Mouse (Mus musculus) hindbrain, postnatal 0 days (tissue): ENCODE data around the gene Rnls. TPM values are rescaled to one million over a fixed set of nuclear protein-coding genes. Genes with fewer than 3 reads are reported as not detected.
A peak's percentile ranks its signal among the peaks of the same experiment; 100 is the strongest.

Experiments used
- ATAC-seq: fragments of 200-750 bp; cut with Nextera tagmentation; 2 replicates; pipeline ENCODE4 v1.8.0; 2017; ENCODE audit warnings: mild to moderate bottlenecking, moderate TSS enrichment, moderate library complexity
- DNase-seq: peaks from one replicate; pipeline ENCODE4 v3.0.0-alpha.2; 2015; ENCODE audit warnings: low spot score
- H3K27ac ChIP-seq: fragments of 300-500 bp; sonication (generic); 2 replicates; pipeline ENCODE4 v1.5.1; 2014; ENCODE audit warnings: mild to moderate bottlenecking
- H3K27me3 ChIP-seq: fragments of 300-500 bp; sonication (generic); 2 replicates; pipeline ENCODE4 v1.6.1; 2014; ENCODE audit warnings: low read length, mixed read lengths; ENCODE audit not compliant: insufficient read depth
- H3K36me3 ChIP-seq: fragments of 300-500 bp; sonication (generic); 2 replicates; pipeline ENCODE4 v1.6.1; 2014; ENCODE audit warnings: low read length, mixed read lengths; ENCODE audit not compliant: insufficient read depth
- H3K4me1 ChIP-seq: fragments of 300-500 bp; sonication (generic); 2 replicates; pipeline ENCODE4 v1.6.1; 2014; ENCODE audit warnings: antibody characterized with exemption, low read length, mixed read lengths; ENCODE audit not compliant: insufficient read depth
- H3K4me2 ChIP-seq: fragments of 300-500 bp; sonication (generic); 2 replicates; pipeline ENCODE4 v1.6.1; 2014; ENCODE audit warnings: low read depth, mild to moderate bottlenecking, low read length, moderate library complexity, mixed read lengths
- H3K4me3 ChIP-seq: fragments of 300-500 bp; sonication (generic); 2 replicates; pipeline ENCODE4 v1.5.1; 2014; ENCODE audit warnings: low read length
- H3K9ac ChIP-seq: fragments of 300-500 bp; sonication (generic); replicated peaks from 2 replicates; pipeline ENCODE4 v1.6.1; 2014; ENCODE audit warnings: mild to moderate bottlenecking, low read length, moderate library complexity, mixed read lengths
- H3K9me3 ChIP-seq: fragments of 300-500 bp; sonication (generic); 2 replicates; pipeline ENCODE4 v1.6.1; 2016; ENCODE audit warnings: low read length, mixed read lengths
- CTCF ChIP-seq: IDR thresholded peaks from 2 replicates; pipeline ENCODE4 v1.5.1; 2016; ENCODE audit warnings: antibody characterized with exemption, control low read depth, low read depth
- WGBS: fragments of 180-500 bp; shearing (Covaris S2); extraction: QIAGEN DNeasy Blood & Tissue Kit; methylation state at CpG from one replicate; pipeline ENCODE4 v1.1.7; 2014; 5-methylcytosine and 5-hydroxymethylcytosine counted together
- polyA plus RNA-seq: library from polyadenylated mRNA; unstranded; fragments of >200 nt; fragmentation: Nextera tagmentation; extraction: Ambion mirVana; gene quantifications from 2 replicates; pipeline ENCODE4 v1.2.1, GENCODE M21; 2015
- total RNA-seq: library from RNA; depleted of rRNA; stranded (reverse); fragments of >200 nt; gene quantifications from 2 replicates; pipeline ENCODE4 v1.2.3, GENCODE M21; 2014

The Rnls gene
- total and polyA plus RNA-seq, 2 experiments from 2014 or later: 3.3 to 9.8 TPM

- Histone ChIP-seq H3K36me3 (no peaks in the 10 kb centered on the region), H3K27me3 (no peaks in the 10 kb centered on the region), H3K4me3 (no peak overlapping the region), H3K9me3 (no peaks in the 10 kb centered on the region), H3K4me2 (peak overlapping the region; percentile 32), H3K4me1 (peaks cover 5% of the 10 kb centered on the region; the same call in 1 of the 2 replicates), H3K27ac (peak overlapping the region; percentile 46), H3K9ac (no peak overlapping the region)
- ATAC-seq (0 out of 2 replicates have a peak, but pooled peaks have one; percentile 1), DNase-seq (no peak)
- no peak for TF ChIP-seq CTCF
- 41% methylated on average over 5 of the region's 5 CpGs for WGBS
These were observed 168.3 kb downstream of the Rnls start for GRCm38 (mm10) chr19:33223766-33224165.

- peak; percentile 54 for DNase-seq
- H3K4me1 ChIP-seq: peaks cover 5% of the 10 kb centered on the region; the same call in 1 of the 2 replicates
- H3K27me3 ChIP-seq: no peaks in the 10 kb centered on the region
- no peak overlapping the region for H3K4me3 ChIP-seq
- H3K9ac ChIP-seq: no peak overlapping the region
- TF ChIP-seq CTCF: no peak
- peak overlapping the region; percentile 46 for H3K27ac ChIP-seq
- H3K36me3 ChIP-seq: no peaks in the 10 kb centered on the region
- no peak overlapping the region for H3K4me2 ChIP-seq
- no peak for ATAC-seq
- WGBS: 46% methylated on average over 6 of the region's 6 CpGs
- H3K9me3 ChIP-seq: no peaks in the 10 kb centered on the region
These were observed 168.8 kb downstream of the Rnls start for GRCm38 (mm10) chr19:33223276-33223675.

- Histone ChIP-seq H3K9ac (no peak overlapping the region), H3K27me3 (no peaks in the 10 kb centered on the region), H3K4me1 (peaks cover 5% of the 10 kb centered on the region; the same call in 1 of the 2 replicates), H3K36me3 (no peaks in the 10 kb centered on the region), H3K4me3 (no peak overlapping the region), H3K27ac (no peak overlapping the region), H3K4me2 (no peak overlapping the region), H3K9me3 (no peaks in the 10 kb centered on the region)
- DNase-seq: no peak
- ATAC-seq: no peak
- no peak for TF ChIP-seq CTCF
- 41% methylated on average over 12 of the region's 12 CpGs for WGBS
These were observed 169.4 kb downstream of the Rnls start for GRCm38 (mm10) chr19:33222595-33223223.

GRCm38 (mm10) chr19:33217791-33218300 is 174.2 kb downstream of the Rnls start:
- no peaks in the 10 kb centered on the region for H3K4me1 ChIP-seq
- H3K9ac ChIP-seq: no peak overlapping the region
- ATAC-seq (no peak), DNase-seq (no peak)
- WGBS: 89% methylated on average over 6 of the region's 6 CpGs
- no peak for TF ChIP-seq CTCF
- no peaks in the 10 kb centered on the region for H3K27me3 ChIP-seq
- H3K4me2 ChIP-seq: no peak overlapping the region
- H3K36me3 ChIP-seq: no peaks in the 10 kb centered on the region
- no peak overlapping the region for H3K4me3 ChIP-seq
- no peak overlapping the region for H3K27ac ChIP-seq
- no peaks in the 10 kb centered on the region for H3K9me3 ChIP-seq

- Histone ChIP-seq H3K9me3 (no peaks in the 10 kb centered on the region), H3K27ac (no peak overlapping the region), H3K9ac (no peak overlapping the region), H3K27me3 (no peaks in the 10 kb centered on the region), H3K4me3 (no peak overlapping the region), H3K36me3 (no peaks in the 10 kb centered on the region), H3K4me1 (no peaks in the 10 kb centered on the region), H3K4me2 (no peak overlapping the region)
- 95% methylated on average over 2 of the region's 2 CpGs for WGBS
- TF ChIP-seq CTCF: no peak
- ATAC-seq: no peak
- no peak for DNase-seq
These were observed 182.4 kb downstream of the Rnls start for GRCm38 (mm10) chr19:33209709-33210108.

GRCm38 (mm10) chr19:33207991-33208390 is 184.1 kb downstream of the Rnls start:
- TF ChIP-seq CTCF: no peak
- Histone ChIP-seq H3K4me2 (no peak overlapping the region), H3K4me1 (no peaks in the 10 kb centered on the region), H3K36me3 (no peaks in the 10 kb centered on the region), H3K9ac (no peak overlapping the region), H3K4me3 (no peak overlapping the region), H3K27me3 (no peaks in the 10 kb centered on the region), H3K27ac (no peak overlapping the region), H3K9me3 (no peaks in the 10 kb centered on the region)
- no peak for ATAC-seq
- WGBS: 85% methylated on average over 1 of the region's 1 CpGs
- no peak for DNase-seq

- H3K9me3 ChIP-seq: no peaks in the 10 kb centered on the region
- DNase-seq: no peak
- no peaks in the 10 kb centered on the region for H3K36me3 ChIP-seq
- H3K4me2 ChIP-seq: no peak overlapping the region
- H3K4me3 ChIP-seq: no peak overlapping the region
- ATAC-seq: no peak
- 91% methylated on average over 2 of the region's 2 CpGs for WGBS
- H3K4me1 ChIP-seq: no peaks in the 10 kb centered on the region
- no peak for TF ChIP-seq CTCF
- no peaks in the 10 kb centered on the region for H3K27me3 ChIP-seq
- no peak overlapping the region for H3K9ac ChIP-seq
- H3K27ac ChIP-seq: no peak overlapping the region
These were observed 186.7 kb downstream of the Rnls start for GRCm38 (mm10) chr19:33205389-33205788.
